Mouse (Mus musculus) kidney, postnatal 25 days (tissue): ENCODE data around the gene Hmbs.
"Not testable (repeated sequence)": the region's sequence is repeated elsewhere in the genome, so short reads cannot be mapped to it uniquely, and the experiment has no call there.

Experiments used
- DNase-seq, 2 experiments: peaks; one replicate each; pipeline ENCODE4 v3.0.0; 2021; ENCODE audit warnings: mixed read lengths in 2 of 2

The Hmbs gene

DNA sequence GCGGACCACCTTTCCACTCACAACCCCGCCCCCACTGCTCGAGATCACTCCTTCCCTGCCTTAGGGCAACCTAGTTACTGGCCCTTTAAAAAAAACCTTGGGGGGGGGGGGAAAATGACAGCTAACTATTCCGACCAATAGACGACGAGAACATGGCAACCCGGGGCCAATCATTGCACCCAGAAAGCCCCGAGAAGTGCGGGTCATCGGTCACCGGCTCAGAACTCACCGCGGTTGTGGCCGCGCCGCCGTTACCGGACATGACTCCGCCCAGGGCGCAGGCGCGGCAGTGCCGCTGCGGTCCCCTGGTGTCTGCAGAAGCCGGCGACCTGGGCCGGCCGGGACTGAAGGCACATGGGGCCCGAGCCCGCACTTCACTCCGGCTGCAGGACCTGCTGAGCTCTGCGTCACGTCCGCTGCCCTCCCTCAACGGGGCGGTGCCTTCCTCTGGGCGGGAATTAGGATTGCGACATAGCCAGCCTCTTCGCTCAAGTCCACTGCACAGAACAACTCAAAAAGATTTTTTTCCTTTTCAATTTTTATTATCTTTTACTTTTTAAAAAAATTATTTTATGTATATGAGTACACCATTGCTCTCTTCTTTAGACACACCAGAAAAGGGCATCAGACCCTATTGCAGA is at the start of gene Hmbs:
TSS of gene Hmbs (minus strand) at position 448 of the 641 bp plus-strand sequence.
- peak; percentile 93 to 96 for DNase-seq

DNA sequence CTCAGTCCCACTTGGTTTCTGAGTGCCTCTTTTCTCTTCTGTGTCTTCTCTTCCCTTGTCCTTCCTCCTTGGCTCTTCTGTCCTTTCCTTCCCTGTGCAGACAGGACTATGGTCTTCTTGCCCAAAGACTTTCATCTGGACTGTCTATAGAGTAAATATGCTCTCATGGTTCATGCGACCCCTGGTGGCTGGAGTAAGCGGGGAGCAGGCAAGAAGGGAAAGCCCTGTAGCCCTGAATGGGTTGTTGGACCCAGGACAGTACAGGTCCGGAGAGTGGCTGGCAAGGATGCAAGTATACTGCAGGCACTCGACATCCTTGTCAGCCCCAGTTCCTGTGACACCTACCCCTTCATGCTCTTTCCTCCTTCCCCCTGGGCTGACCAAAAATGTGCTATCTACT is 47.4 kb upstream of the Hmbs start:
- peak; percentile 82 to 91 for DNase-seq

DNA sequence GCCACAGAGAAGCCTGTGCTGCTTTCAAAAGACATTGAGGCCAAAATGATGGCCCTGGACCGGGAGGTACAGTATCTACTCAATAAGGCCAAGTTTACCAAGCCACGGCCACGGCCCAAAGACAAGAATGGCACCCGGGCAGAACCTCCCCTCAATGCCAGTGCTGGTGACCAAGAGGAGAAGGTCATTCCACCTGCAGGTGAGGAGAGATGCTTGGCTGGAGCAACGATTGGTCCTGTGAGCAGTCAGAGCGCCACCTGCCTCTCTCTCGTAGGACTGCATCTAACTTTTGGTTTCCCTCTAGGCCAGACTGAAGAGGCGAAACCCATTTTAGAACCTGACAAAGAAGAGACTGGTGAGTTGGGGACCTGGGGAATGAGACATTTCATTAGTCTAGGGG is 45.2 kb upstream of the Hmbs start:
- DNase-seq: peak; percentile 66 to 72

DNA sequence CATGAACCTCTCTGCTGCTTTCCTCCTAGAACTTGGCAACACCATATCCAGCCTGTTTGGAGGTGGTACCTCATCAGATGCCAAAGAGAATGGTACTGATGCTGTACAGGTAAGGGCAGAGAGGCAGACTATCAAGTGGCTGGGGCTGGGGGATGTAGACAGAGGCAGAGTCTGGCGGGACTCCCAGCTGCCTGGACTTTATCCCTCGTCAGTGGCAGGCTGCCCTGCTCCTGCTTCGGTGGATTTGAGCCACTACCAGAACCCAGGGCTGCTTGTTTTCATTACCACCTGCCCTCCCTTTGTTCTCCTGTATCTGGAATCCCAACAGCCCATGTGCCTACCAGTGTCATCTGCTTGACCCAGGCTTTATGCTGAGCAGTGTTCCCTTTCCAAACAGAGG is 43.2 kb upstream of the Hmbs start:
- DNase-seq: peak; percentile 57 to 62

DNA sequence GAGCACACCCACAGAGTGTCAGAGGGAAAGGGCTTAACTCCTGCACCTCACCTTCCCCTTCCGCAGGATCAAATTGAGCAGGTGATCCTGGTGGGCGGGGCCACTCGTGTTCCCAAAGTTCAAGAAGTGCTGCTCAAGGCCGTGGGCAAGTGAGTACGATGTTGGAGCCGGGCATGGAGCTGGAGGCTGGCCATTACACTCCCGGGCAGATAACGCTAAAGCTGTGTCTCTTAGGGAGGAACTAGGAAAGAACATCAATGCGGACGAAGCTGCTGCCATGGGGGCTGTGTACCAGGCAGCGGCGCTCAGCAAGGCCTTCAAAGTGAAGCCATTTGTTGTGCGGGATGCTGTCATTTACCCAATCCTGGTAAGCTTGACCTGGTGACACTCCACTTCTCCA is 40.6 kb upstream of the Hmbs start:
- no peak for DNase-seq

GRCm38 (mm10) chr9:44379862-44380261 is 35.8 kb upstream of the Hmbs start:
- DNase-seq: peak in 1 of 2 experiments; percentile 51

GRCm38 (mm10) chr9:44379054-44379834 is 35.2 kb upstream of the Hmbs start, which contains the start of gene Hyou1:
Hyou1 (plus strand) TSS chr9:44379490.
- peak; percentile 99 to 100 for DNase-seq

DNA sequence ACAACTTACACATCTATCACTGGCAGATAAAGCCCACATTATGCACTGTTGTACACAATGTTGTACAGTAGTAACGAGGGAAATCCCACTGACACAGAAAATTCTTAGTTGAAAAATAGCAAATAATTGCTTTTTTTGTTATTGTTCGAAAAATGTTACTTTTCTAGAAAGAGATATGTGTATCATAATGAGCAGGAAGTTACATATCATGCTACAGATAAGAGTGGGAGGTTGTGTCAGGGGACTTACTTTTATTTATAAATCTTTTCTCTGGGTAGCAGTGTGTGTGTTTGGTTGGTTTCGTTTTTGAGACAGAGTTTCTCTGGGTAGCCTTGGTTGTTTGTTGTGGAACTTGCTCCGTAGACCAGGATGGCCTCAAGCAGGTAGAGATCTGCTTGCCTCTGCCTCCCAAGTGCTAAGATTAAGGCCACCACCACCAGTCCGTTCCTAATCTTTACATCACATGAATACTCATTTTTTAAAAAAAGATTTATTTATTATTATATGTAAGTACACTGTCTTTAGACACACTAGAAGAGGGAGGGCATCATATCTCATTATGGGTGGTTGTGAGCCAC is 34.2 kb upstream of the Hmbs start:
- no peak for DNase-seq

- not testable (repeated sequence) for DNase-seq
Observed at GRCm38 (mm10) chr9:44377335-44377734, 33.3 kb upstream of the Hmbs start.

- DNase-seq: no peak
Observed at GRCm38 (mm10) chr9:44376141-44376540, 32.1 kb upstream of the Hmbs start.

- DNase-seq: no peak
Observed at GRCm38 (mm10) chr9:44373386-44373785, 29.4 kb upstream of the Hmbs start.

GRCm38 (mm10) chr9:44364480-44364879 is 20.5 kb upstream of the Hmbs start:
- DNase-seq: peak in 1 of 2 experiments; percentile 62

GRCm38 (mm10) chr9:44361931-44362330 is 17.9 kb upstream of the Hmbs start:
- not testable (repeated sequence) for DNase-seq

- DNase-seq: peak; percentile 97
Observed at GRCm38 (mm10) chr9:44361190-44361917, 17.3 kb upstream of the Hmbs start, which contains the start of gene Vps11. Vps11 (minus strand) TSS chr9:44361670.

GRCm38 (mm10) chr9:44357207-44357606 is 13.2 kb upstream of the Hmbs start:
- DNase-seq: no peak

DNA sequence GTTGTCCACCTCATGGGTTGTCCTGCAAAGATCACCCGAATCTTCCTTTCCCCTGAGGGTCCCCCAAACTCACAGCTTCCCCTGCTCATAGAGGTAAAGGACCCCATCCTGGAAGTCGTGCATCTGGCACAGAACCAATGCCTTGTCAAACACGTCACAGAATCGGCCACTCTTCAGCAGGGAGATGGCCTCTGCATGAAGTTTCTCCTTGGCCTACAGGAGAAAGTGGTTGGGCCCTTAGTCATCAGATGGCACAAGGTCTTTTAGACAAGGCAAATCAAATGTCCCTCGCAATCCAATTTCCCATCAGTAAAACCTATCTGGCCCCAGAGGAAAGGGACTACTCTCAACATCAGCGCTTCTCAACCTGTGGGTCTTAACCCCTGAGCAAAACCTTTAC is 9.1 kb upstream of the Hmbs start:
- no peak for DNase-seq

DNA sequence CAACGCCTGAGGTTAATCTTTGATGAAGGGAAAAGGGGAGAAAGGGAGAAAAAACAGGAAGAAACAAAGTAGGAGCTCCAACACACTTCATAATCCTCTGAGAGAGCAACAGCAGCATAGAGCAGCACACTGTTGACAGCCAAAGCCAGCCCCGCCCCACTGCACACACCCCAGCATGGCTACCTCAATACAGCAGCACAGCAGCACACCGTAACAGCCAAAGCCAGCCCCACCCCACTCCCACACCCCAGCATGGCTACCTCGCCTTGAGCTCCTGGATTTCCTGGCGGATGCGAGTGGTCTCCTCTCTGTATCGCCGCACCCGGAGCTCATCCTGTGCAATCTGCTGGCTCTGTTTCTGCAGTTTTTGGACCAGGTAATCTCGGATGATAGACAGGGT is 8.3 kb upstream of the Hmbs start:
- no peak for DNase-seq

DNA sequence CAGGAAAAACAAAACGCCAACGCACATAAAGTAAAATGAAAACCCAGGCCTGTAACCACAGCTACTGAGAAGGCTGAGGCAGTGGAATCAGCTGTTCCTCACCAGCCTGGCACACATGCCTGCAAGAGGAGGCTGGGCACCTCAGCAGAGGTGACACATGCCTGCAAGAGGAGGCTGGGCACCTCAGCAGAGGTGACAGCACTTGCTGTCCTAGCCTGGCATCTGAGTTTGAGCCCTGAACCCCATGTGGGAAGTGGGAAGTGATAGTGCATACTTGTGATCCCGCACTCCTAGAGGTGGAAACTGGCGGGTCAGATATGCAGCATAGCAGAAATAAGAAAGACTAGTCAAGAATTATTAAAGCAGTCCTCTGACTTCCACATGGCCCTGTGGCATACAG is 7.4 kb upstream of the Hmbs start:
- DNase-seq: no peak

GRCm38 (mm10) chr9:44348546-44348945 is 4.5 kb upstream of the Hmbs start:
- DNase-seq: no peak

GRCm38 (mm10) chr9:44347621-44348020 is 3.6 kb upstream of the Hmbs start:
- no peak for DNase-seq

DNA sequence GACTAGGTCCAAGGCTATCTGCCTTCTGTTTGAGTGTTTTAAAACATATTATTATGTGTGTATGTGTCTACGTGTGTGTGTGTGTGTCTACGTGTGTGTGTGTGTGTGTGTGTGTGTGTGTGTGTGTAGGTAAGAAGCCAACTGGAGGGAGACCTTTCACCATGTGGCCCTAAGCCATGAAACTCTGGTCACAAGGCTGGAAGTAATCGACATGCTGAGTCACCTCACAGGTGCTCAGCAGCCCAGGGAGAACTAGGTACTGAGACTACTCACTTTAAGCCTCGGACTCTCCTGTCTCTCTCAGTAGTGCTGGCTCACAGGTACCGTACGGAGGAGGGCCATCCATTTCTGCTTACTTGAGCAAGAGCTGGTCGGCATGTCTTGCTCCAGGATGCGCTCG is 3.1 kb upstream of the Hmbs start:
- peak in 1 of 2 experiments; percentile 42 for DNase-seq

GRCm38 (mm10) chr9:44345570-44346433 is 1.8 kb upstream of the Hmbs start:
- DNase-seq: no peak
